Mouse (Mus musculus): ENCODE measurements around the gene Ranbp9. TPM values are rescaled to one million over a fixed set of nuclear protein-coding genes. Genes with fewer than 3 reads are reported as not detected.

The Ranbp9 gene
- polyA plus RNA-seq, 1 experiment from 2014 or later, result 13.4 TPM

DNA sequence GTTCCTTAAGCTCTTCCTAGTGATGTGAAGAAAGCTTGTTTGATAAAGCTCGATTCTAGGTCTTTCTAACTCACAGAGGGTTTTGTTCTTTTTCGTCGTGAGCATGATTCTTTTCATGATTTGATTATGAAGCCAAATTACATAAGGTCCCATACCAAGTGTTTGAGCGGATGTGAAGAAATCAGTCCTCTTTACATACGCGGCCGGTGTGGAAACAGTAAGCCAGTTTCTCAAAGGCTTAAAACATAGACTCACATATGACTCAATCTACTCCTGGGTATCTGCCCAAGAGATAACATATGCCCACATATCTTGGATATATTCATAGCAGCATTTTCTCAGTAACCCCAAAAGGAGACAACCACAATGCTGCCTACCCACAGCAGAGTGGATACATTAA is 12.6 kb upstream of the Ranbp9 start:
- no peaks in the 10 kb centered on the region for H3K36me3 ChIP-seq
- H3K4me3 ChIP-seq, result no peak overlapping the region
- no peak for ATAC-seq (ENCODE audit: low FRiP score, low read depth)
- 0 out of 2 replicates have a peak, but pooled peaks cover 2% of the 10 kb centered on the region for H3K27me3 ChIP-seq
- WGBS, result 92% methylated on average over 7 of the region's 7 CpGs
- H3K4me2 ChIP-seq (replicated peaks), result no peak overlapping the region
- H3K9me3 ChIP-seq, result 0 out of 2 replicates have a peak, but pooled peaks cover 3% of the 10 kb centered on the region
- H3K9ac ChIP-seq (replicated peaks), result no peak overlapping the region
- peaks cover 4% of the 10 kb centered on the region; the same call in 1 of the 2 replicates for H3K4me1 ChIP-seq
- H3K27ac ChIP-seq (replicated peaks), result no peak overlapping the region

DNA sequence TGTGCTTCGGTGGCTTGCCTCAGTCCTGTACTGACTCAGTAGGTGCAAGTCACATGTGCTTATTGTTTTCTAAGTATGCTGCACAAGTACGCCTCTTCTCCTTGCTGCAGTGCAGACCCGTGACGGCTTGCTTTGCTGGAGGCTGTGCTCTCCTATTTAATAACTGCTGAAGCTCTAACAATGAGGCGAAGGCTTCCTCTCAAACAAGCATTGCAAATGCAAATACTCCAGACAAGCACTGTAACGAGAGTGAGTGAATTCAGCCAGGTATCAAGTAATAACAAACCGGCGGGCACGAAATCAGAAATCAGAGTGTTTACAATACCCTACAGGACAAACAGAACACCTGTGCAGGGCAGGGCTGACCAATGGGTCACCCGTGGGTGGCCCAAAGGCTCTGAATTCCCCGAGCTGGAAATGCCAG is 12.0 kb upstream of the Ranbp9 start:
- Histone ChIP-seq H3K4me2 (replicated peaks) (no peak overlapping the region), H3K27me3 (0 out of 2 replicates have a peak, but pooled peaks cover 2% of the 10 kb centered on the region), H3K36me3 (no peaks in the 10 kb centered on the region), H3K27ac (replicated peaks) (no peak overlapping the region), H3K9me3 (0 out of 2 replicates have a peak, but pooled peaks cover 3% of the 10 kb centered on the region), H3K4me3 (no peak overlapping the region), H3K9ac (replicated peaks) (no peak overlapping the region; the same call in 1 of the 2 replicates), H3K4me1 (peaks cover 4% of the 10 kb centered on the region; the same call in 1 of the 2 replicates)
- ATAC-seq (ENCODE audit: low FRiP score, low read depth), result no peak
- WGBS, result 67% methylated on average over 11 of the region's 11 CpGs

DNA sequence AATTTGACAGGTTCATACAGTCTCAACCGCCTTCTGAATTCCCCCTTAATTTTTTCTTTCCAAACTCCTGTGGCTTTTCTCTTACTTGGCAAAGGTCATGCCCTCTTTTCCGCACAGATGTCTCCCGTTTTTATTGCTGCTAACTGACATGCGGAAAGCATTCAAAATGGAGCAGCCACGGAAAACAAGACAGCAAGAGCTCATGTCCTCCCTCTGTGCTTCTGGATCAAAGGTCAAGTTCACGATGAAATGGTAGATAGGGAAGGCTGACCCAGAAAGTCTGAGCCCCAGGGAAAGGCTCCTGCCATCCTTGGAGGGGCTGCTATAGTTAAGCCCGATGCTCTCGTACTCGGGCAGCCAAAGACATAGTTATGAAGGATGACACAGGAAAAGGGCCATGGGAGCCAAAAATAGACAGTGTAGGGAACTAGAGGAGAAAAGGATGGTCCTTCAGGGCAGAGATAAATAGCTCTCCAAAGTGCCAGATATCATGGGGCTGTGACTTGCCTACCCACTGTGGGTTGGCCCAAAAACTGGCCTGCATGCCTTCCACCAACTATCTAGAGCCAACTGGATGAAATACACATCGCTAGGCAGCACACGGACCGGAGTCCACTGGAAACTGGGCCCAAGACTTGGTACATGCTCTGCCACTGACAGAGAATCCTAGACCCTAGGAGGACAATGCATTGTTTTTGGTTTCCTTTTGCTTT is 5.6 kb upstream of the Ranbp9 start:
- 71% methylated on average over 12 of the region's 12 CpGs for WGBS
- H3K9ac ChIP-seq (replicated peaks), result no peak overlapping the region
- ATAC-seq (ENCODE audit: low FRiP score, low read depth), result no peak
- H3K4me2 ChIP-seq (replicated peaks), result no peak overlapping the region
- H3K4me3 ChIP-seq, result no peak overlapping the region
- H3K9me3 ChIP-seq, result no peaks in the 10 kb centered on the region
- peaks cover 4% of the 10 kb centered on the region; the same call in 1 of the 2 replicates for H3K27me3 ChIP-seq
- no peak overlapping the region for H3K27ac ChIP-seq (replicated peaks)
- H3K36me3 ChIP-seq, result no peaks in the 10 kb centered on the region
- H3K4me1 ChIP-seq, result peaks cover 3% of the 10 kb centered on the region; the same call in 1 of the 2 replicates

DNA sequence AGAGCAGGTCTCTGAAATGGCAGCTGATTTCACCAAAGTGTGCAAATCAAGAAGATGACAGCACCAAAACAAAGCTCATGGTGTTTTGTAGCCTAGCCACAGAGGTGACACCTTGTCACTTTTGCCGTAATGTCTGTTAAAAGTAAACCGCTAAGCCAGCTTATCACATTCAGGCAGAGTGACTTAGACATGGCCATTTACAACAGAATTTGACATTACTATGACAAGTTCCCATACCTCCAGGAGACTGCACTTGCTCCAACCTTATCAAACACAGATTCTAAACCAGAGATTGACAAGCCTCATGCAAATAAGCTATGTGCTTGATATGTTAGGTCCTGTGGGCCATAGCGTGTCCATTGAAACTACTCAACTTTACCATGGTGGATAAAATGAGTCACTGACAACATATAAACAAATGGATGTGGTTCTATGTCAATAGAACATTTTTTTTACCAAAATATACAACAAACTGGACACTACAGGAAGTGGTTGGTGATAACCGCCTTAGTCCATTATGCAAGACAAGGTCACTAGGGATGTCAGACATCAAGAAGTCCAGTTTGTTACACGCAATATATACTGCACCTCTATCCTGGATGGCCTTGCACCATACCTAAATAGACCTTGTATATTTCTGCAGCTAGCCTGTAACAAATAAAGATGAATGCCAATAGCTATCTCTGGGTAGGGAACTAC is 4.3 kb upstream of the Ranbp9 start:
- ATAC-seq (ENCODE audit: low FRiP score, low read depth), result no peak
- peaks cover 4% of the 10 kb centered on the region; the same call in 1 of the 2 replicates for H3K27me3 ChIP-seq

DNA sequence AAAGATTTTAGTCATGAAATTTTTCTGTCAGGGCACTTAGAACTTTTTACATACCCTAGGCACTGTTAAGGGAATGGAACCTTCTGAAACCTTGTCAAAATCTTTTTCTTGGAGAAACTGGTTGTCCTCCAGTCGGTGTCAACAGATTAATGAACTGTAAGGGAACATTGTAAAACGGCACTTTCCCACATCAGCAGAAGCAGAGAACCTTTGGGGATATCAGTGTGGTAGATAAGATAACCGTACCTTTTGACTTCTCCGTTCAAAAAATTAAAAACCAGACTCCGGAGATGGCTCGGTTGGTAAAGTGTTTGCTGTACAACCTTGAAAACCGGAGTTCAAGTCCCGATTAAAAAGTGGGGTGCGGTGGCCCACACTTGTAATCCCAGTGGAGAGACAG is 1.7 kb upstream of the Ranbp9 start:
- H3K9me3 ChIP-seq, result no peaks in the 10 kb centered on the region
- H3K4me3 ChIP-seq, result no peak overlapping the region
- H3K27ac ChIP-seq (replicated peaks), result no peak overlapping the region
- 93% methylated on average over 9 of the region's 9 CpGs for WGBS
- no peak overlapping the region for H3K4me2 ChIP-seq (replicated peaks)
- no peak for ATAC-seq (ENCODE audit: low FRiP score, low read depth)
- peaks cover 4% of the 10 kb centered on the region; the same call in 1 of the 2 replicates for H3K27me3 ChIP-seq
- no peaks in the 10 kb centered on the region for H3K36me3 ChIP-seq
- H3K9ac ChIP-seq (replicated peaks), result no peak overlapping the region
- peaks cover 13% of the 10 kb centered on the region for H3K4me1 ChIP-seq

More for the DNA sequence above, 4.3 kb upstream of the Ranbp9 start:
- 95% methylated on average over 5 of the region's 5 CpGs for WGBS
- no peaks in the 10 kb centered on the region for H3K9me3 ChIP-seq
- peaks cover 3% of the 10 kb centered on the region; the same call in 1 of the 2 replicates for H3K4me1 ChIP-seq
- no peak overlapping the region for H3K4me3 ChIP-seq
- H3K27ac ChIP-seq (replicated peaks), result no peak overlapping the region
- H3K9ac ChIP-seq (replicated peaks), result no peak overlapping the region
- no peak overlapping the region for H3K4me2 ChIP-seq (replicated peaks)
- no peaks in the 10 kb centered on the region for H3K36me3 ChIP-seq

DNA sequence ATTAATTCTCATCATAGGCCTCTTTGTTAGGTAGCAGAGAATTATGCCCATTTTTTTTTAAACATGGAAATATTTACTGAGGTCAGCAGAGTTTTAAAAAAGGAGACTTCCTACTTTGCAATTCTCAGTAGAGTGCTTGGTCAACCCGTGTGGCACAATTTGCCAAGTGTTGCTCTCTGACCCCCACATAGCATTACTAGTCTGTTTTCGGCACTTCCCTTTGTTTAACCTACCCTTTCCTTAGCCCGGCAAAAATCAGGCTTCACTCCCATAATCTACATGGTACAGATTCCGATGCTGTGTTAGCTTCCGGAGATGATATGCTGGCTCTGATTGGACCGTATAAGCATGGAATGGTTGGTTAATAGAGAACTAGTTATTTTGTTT is 770 bp upstream of the Ranbp9 start:
- H3K27me3 ChIP-seq, result peaks cover 4% of the 10 kb centered on the region; the same call in 1 of the 2 replicates
- H3K9me3 ChIP-seq, result no peaks in the 10 kb centered on the region
- H3K4me2 ChIP-seq (replicated peaks), result peak overlapping the region; percentile 50
- H3K36me3 ChIP-seq, result no peaks in the 10 kb centered on the region; the same call in 1 of the 2 replicates
- peaks cover 18% of the 10 kb centered on the region for H3K4me1 ChIP-seq
- H3K4me3 ChIP-seq, result peak overlapping the region; percentile 92
- WGBS, result 46% methylated on average over 6 of the region's 6 CpGs
- peak overlapping the region; percentile 100 for H3K27ac ChIP-seq (replicated peaks)
- H3K9ac ChIP-seq (replicated peaks), result peak overlapping the region; percentile 100; the same call in 1 of the 2 replicates
- ATAC-seq (ENCODE audit: low FRiP score, low read depth), result no peak

DNA sequence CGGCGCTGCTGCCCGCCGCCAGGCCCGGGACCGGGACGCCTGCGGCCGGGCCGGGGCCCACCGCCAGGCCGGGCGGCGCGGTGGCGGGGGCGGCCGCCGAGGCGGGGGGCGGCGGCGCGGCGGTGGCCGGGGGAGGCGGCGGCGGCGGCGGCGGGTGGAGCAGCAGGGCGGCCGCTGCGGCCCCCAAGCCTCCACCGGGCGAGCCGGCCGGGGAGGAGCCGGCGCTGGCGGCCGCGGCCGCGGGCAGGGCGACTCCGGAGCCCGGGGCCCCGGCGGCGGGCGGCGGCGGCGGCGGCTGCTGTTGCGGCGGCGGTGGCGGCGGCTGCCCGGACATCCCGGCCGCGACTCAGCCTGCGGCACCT is 506 bp downstream of the Ranbp9 start:
- Histone ChIP-seq H3K9me3 (no peaks in the 10 kb centered on the region), H3K36me3 (no peaks in the 10 kb centered on the region; the same call in 1 of the 2 replicates), H3K27me3 (peaks cover 4% of the 10 kb centered on the region; the same call in 1 of the 2 replicates), H3K27ac (replicated peaks) (peak overlapping the region; percentile 100), H3K4me2 (replicated peaks) (peak overlapping the region; percentile 74), H3K9ac (replicated peaks) (peak overlapping the region; percentile 100), H3K4me3 (peak overlapping the region; percentile 92), H3K4me1 (peaks cover 25% of the 10 kb centered on the region)
- under 1% methylated on average over 29 of the region's 67 CpGs for WGBS
- ATAC-seq (ENCODE audit: low FRiP score, low read depth), result no peak; the same call in 1 of the 2 replicates

DNA sequence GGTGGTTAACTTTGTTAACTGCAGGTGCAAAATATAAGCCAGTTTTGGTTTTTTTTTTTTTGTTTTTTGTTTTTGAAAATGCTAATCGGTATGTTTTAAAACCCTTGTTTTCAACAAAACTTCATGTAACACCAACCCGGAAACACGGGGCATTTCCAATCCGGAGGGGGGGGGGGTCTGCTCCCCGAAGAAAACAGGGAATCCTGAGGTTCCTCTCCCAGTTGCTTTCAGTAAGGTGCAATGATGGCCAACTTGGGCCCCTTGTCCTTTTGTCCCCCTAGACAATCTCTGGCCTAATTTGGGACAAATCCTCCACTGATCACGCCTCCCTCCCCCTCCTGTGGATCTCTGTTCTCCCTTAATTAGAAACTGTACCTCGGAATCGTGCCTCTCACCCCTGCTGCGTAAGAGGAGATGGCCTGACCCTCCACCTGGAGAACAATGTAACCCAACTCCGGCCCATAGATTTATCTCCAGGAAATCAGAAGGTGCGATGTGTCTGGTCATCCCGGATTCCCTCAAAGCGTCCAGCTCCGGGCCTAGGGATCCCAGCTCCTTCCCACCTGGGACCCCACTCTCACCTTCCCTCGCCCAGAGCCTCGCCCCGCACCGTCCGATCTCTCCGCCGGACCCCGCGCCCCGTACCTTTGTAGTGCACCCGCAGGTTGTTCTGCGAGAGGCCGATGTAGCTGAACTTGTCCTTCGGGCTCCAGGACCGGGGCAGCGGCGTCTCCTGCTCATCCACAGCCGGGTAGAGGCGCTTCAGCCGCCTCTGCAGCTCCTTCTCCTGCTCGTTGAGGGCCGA is 1.1 kb downstream of the Ranbp9 start:
- Histone ChIP-seq H3K36me3 (no peaks in the 10 kb centered on the region; the same call in 1 of the 2 replicates), H3K27ac (replicated peaks) (peak overlapping the region; percentile 100), H3K4me1 (peaks cover 29% of the 10 kb centered on the region), H3K27me3 (peaks cover 2% of the 10 kb centered on the region; the same call in 1 of the 2 replicates), H3K9ac (replicated peaks) (peak overlapping the region; percentile 100), H3K9me3 (no peaks in the 10 kb centered on the region), H3K4me3 (peak overlapping the region; percentile 92), H3K4me2 (replicated peaks) (peak overlapping the region; percentile 74)
- WGBS, result under 1% methylated on average over 36 of the region's 36 CpGs
- peak; percentile 7; the same call in 1 of the 2 replicates for ATAC-seq (ENCODE audit: low FRiP score, low read depth)

DNA sequence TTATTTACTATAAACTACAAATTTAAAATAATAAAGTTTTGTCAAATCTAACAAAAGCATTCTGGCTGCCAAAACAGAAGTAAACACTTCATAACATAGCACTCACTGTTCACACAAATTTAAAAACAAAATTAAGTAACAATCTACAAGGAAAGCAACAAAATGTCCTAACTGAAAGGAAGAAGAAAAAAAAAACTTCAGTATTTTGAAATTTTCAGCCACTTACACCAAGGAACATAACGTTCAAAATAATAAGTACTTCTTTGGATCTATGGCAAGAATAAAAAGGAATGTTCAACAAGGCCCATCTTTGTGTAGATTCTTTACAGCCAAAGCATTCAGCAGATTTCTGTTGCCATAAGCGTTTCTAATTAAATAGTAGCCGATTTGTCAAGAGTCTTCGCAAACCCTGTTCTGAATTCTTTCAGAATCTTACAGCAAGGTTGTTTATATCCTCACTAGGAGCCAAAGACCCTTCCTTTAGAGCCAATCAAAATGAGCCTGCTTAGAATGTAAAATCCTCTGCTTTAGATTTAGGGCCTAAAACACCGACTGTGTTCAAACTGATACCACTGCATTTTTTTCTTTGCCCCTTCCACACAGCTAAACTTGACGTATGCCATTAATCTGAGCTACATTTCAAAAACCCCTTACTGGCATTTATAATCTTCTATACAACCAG is 1.9 kb downstream of the Ranbp9 start:
- Histone ChIP-seq H3K27ac (replicated peaks) (peak overlapping the region; percentile 100; the same call in 1 of the 2 replicates), H3K9me3 (no peaks in the 10 kb centered on the region), H3K9ac (replicated peaks) (peak overlapping the region; percentile 100), H3K4me2 (replicated peaks) (peak overlapping the region; percentile 74), H3K4me3 (peak overlapping the region; percentile 92), H3K4me1 (peaks cover 32% of the 10 kb centered on the region), H3K36me3 (no peaks in the 10 kb centered on the region; the same call in 1 of the 2 replicates), H3K27me3 (no peaks in the 10 kb centered on the region)
- WGBS, result 8% methylated on average over 6 of the region's 6 CpGs
- no peak for ATAC-seq (ENCODE audit: low FRiP score, low read depth)

DNA sequence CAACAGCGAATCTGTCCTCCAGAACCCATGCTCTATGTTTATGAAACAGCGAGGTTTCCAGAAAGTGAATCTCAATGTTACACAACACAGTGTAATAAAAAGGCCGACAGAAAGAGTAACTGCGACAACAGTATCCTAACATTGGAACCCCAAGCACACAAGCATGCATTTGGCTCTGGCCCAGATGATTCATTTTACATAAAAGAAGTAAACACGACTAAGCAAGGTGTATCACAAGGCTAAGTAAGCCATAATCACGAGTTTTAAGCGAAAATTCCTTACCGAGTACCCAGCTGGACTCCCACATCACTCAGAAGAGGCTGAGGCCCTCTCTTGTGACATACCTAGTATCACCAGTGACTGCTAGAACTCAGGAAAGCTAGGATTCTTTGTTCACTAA is 2.5 kb downstream of the Ranbp9 start:
- Histone ChIP-seq H3K36me3 (no peaks in the 10 kb centered on the region; the same call in 1 of the 2 replicates), H3K4me3 (peak overlapping the region; percentile 92), H3K27ac (replicated peaks) (0 out of 2 replicates have a peak overlapping the region, but pooled peaks have one; percentile 39), H3K27me3 (no peaks in the 10 kb centered on the region), H3K9me3 (no peaks in the 10 kb centered on the region), H3K4me2 (replicated peaks) (peak overlapping the region; percentile 74), H3K9ac (replicated peaks) (peak overlapping the region; percentile 57), H3K4me1 (peaks cover 32% of the 10 kb centered on the region)
- WGBS, result 38% methylated on average over 8 of the region's 8 CpGs
- ATAC-seq (ENCODE audit: low FRiP score, low read depth), result no peak
